Mouse (Mus musculus): ENCODE results near the gene Plxnd1. TPM values are rescaled to one million over a fixed set of nuclear protein-coding genes. Genes with fewer than 3 reads are reported as not detected.

Plxnd1 gene
- total and polyA plus RNA-seq, 3 experiments = 58.8 to 90.6 (median 79.9) TPM

DNA sequence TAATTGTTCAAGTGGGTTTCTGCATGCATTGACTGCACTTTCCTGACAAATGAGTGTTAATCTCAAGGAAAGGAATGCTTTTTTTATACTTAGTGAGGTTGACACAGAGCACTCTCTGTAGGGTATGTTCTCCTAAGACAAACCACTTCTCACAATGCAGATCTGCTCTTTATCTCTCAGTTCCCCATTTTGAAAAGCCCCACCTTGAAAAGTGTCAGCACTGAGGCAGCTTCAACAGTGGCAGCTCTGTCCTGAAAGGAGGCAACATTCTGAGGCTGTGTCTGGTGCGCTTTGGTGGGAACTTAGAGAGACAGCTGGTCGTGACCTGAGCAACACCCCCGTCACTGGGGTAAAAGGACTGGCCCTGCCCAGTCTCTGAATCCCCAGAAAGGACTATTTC, 85.8 kb downstream of the Plxnd1 start:
- no peak for DNase-seq
- TF ChIP-seq EP300 (IDR thresholded peaks at IDR 0.05; ENCODE audit: insufficient read depth, low read depth, low read length) (no peak), POLR2A (IDR thresholded peaks at IDR 0.05; ENCODE audit: insufficient read depth, low read depth, low read length) (no peak), CTCF (IDR thresholded peaks at IDR 0.05) (no peak)
- WGBS = 69% methylated on average over 3 of the region's 3 CpGs
- H3K36me3 ChIP-seq (ENCODE audit: control insufficient read depth, insufficient read depth, low read length) = no peaks in the 10 kb centered on the region; the same call in 1 of the 2 replicates
- H3K4me1 ChIP-seq (ENCODE audit: control insufficient read depth, insufficient read depth, low read length) = peaks cover 41% of the 10 kb centered on the region
- H3K27me3 ChIP-seq (ENCODE audit: control insufficient read depth, insufficient read depth, low read length) = no peaks in the 10 kb centered on the region
- peak overlapping the region; percentile 66 for H3K27ac ChIP-seq
- H3K4me3 ChIP-seq = no peak overlapping the region
- H3K79me2 ChIP-seq (replicated peaks; ENCODE audit: control insufficient read depth, insufficient read depth, low read length) = no peaks in the 10 kb centered on the region
- H3K9ac ChIP-seq (ENCODE audit: low read depth, low read length) = no peak overlapping the region
- intact Hi-C loops (cut with DNase I) = no loop called here

DNA sequence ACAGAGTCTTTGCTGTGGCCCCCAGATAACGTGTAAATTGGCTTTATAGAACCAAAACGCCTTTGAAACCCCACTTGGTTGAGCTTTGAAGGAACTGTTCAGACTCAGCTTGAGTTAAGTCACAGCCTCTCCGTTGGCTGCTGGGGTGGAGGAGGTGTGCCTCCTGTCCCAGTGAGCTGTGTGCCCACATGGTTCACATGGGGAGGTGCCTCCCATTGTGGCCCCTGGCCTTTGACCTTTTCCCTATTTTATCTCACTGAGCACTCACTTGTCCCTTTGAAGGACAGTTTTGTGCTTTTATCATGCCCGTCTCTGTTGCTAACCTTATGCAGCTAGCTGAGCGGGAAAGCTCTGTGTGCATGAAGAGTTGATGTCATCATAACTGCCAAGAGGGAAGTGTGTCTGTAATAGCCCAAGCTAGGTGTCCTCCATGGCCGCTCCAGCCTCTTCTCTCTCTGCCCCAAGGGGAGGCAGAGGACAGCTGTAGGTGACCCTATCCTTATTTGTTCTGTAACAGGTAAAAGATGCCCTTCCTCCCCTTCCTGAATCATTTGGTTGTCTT, 86.3 kb downstream of the Plxnd1 start:
- H3K4me3 ChIP-seq = no peak overlapping the region
- no peak for DNase-seq
- peak overlapping the region; percentile 66 for H3K27ac ChIP-seq
- H3K9ac ChIP-seq (ENCODE audit: low read depth, low read length) = no peak overlapping the region
- H3K79me2 ChIP-seq (replicated peaks; ENCODE audit: control insufficient read depth, insufficient read depth, low read length) = no peaks in the 10 kb centered on the region
- no peaks in the 10 kb centered on the region for H3K27me3 ChIP-seq (ENCODE audit: control insufficient read depth, insufficient read depth, low read length)
- TF ChIP-seq CTCF (IDR thresholded peaks at IDR 0.05) (no peak), EP300 (IDR thresholded peaks at IDR 0.05; ENCODE audit: insufficient read depth, low read depth, low read length) (no peak)
- intact Hi-C loops (cut with DNase I) = no loop called here
- peaks cover 46% of the 10 kb centered on the region for H3K4me1 ChIP-seq (ENCODE audit: control insufficient read depth, insufficient read depth, low read length)
- H3K36me3 ChIP-seq (ENCODE audit: control insufficient read depth, insufficient read depth, low read length) = no peaks in the 10 kb centered on the region; the same call in 1 of the 2 replicates
- 62% methylated on average over 6 of the region's 6 CpGs for WGBS

DNA sequence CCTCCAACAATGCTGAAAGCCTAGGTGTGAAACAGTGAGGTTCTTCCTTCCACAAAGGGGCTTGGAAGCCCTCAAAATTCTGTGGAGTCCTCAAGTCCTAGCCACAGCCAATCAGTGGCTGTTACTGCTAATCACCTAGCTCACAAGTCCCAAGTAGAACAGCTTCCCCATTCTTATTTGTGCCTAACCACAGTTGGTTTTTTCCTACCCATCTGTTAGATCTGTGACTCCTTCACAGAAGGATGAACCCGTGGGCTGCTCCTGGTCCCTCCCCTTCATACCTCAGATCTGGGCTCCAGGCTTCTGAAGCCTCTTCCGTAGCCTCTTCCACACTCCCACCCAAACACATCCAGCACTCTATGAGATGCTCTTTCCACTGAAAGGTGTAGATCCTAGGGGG, 87.9 kb downstream of the Plxnd1 start:
- peak overlapping the region; percentile 85 for H3K27ac ChIP-seq
- H3K79me2 ChIP-seq (replicated peaks; ENCODE audit: control insufficient read depth, insufficient read depth, low read length) = no peaks in the 10 kb centered on the region
- no peaks in the 10 kb centered on the region; the same call in 1 of the 2 replicates for H3K36me3 ChIP-seq (ENCODE audit: control insufficient read depth, insufficient read depth, low read length)
- TF ChIP-seq POLR2A (IDR thresholded peaks at IDR 0.05; ENCODE audit: insufficient read depth, low read depth, low read length) (no peak), CTCF (IDR thresholded peaks at IDR 0.05) (no peak), EP300 (IDR thresholded peaks at IDR 0.05; ENCODE audit: insufficient read depth, low read depth, low read length) (no peak)
- no peaks in the 10 kb centered on the region for H3K27me3 ChIP-seq (ENCODE audit: control insufficient read depth, insufficient read depth, low read length)
- intact Hi-C loops (cut with DNase I) = no loop called here
- peaks cover 50% of the 10 kb centered on the region for H3K4me1 ChIP-seq (ENCODE audit: control insufficient read depth, insufficient read depth, low read length)
- H3K4me3 ChIP-seq = no peak overlapping the region
- DNase-seq = no peak
- H3K9ac ChIP-seq (ENCODE audit: low read depth, low read length) = no peak overlapping the region
- WGBS = 43% methylated on average over 2 of the region's 2 CpGs

DNA sequence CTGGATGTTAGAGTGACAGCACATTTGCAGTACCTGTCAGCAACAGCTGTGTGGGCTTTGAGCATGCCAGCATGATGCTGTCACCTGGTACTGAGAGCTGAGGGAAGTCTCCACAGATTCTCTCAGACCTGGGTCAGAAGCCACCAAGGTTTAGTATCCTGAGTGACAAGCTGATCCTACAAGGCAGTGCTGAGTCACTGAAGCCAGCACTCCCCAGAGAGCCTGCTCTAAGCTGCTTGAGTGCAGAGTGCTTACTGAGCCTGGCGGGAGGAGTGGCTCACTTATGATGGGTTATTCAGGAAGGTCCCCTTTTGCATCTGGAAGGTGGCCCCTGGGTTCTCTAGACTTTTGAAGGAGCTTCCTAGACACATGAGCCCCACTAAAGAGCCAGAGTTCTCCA, 88.3 kb downstream of the Plxnd1 start:
- no peak for DNase-seq
- Histone ChIP-seq H3K79me2 (replicated peaks; ENCODE audit: control insufficient read depth, insufficient read depth, low read length) (no peaks in the 10 kb centered on the region), H3K36me3 (ENCODE audit: control insufficient read depth, insufficient read depth, low read length) (no peaks in the 10 kb centered on the region; the same call in 1 of the 2 replicates), H3K4me1 (ENCODE audit: control insufficient read depth, insufficient read depth, low read length) (peaks cover 50% of the 10 kb centered on the region), H3K27me3 (ENCODE audit: control insufficient read depth, insufficient read depth, low read length) (no peaks in the 10 kb centered on the region), H3K4me3 (no peak overlapping the region), H3K27ac (peak overlapping the region; percentile 85), H3K9ac (ENCODE audit: low read depth, low read length) (no peak overlapping the region)
- TF ChIP-seq POLR2A (IDR thresholded peaks at IDR 0.05; ENCODE audit: insufficient read depth, low read depth, low read length) (no peak), EP300 (IDR thresholded peaks at IDR 0.05; ENCODE audit: insufficient read depth, low read depth, low read length) (no peak)
- WGBS = 55% methylated on average over 1 of the region's 1 CpGs
- intact Hi-C loops (cut with DNase I) = no loop called here

DNA sequence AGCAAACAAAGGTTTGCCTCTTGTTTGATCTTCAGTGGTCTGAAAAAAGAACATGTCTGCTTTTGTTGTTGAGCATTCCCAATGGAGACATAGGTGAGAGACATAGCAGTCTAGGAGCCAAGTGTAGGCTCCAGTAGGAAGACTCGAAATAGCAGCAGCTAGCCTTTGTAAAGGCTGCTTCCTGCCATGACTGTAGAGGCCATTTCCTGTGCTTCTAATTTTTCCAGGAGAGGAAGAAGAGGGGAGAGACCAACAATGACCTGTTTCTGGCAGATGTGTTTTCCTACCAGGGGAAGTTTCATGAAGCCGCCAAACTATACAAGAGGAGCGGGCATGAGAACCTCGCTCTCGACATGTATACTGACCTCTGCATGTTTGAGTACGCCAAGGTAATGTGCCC, 89.2 kb downstream of the Plxnd1 start:
- no peak for TF ChIP-seq CTCF (IDR thresholded peaks at IDR 0.05)
- peak; percentile 13; the same call in 1 of the 2 replicates for TF ChIP-seq POLR2A (IDR thresholded peaks at IDR 0.05; ENCODE audit: insufficient read depth, low read depth, low read length)
- peak; percentile 77; the same call in 1 of the 2 replicates for TF ChIP-seq EP300 (IDR thresholded peaks at IDR 0.05; ENCODE audit: insufficient read depth, low read depth, low read length)
- no peaks in the 10 kb centered on the region for H3K27me3 ChIP-seq (ENCODE audit: control insufficient read depth, insufficient read depth, low read length)
- intact Hi-C loops (cut with DNase I) = no loop called here
- 59% methylated on average over 6 of the region's 6 CpGs for WGBS
- no peaks in the 10 kb centered on the region; the same call in none of the 2 replicates for H3K36me3 ChIP-seq (ENCODE audit: control insufficient read depth, insufficient read depth, low read length)
- peak in 1 of 2 experiments; percentile 60 for DNase-seq
- no peaks in the 10 kb centered on the region for H3K79me2 ChIP-seq (replicated peaks; ENCODE audit: control insufficient read depth, insufficient read depth, low read length)
- H3K4me1 ChIP-seq (ENCODE audit: control insufficient read depth, insufficient read depth, low read length) = peaks cover 49% of the 10 kb centered on the region
- no peak overlapping the region for H3K9ac ChIP-seq (ENCODE audit: low read depth, low read length)
- peak overlapping the region; percentile 85 for H3K27ac ChIP-seq
- H3K4me3 ChIP-seq = no peak overlapping the region

Other genes starting within 250 kb of the Plxnd1 start
- 1 to 10 TPM in 1 of 2 experiments, not detected in 1; 2.4 TPM for gene Tmem40, start 232.6 kb downstream of the Plxnd1 start, total RNA-seq (2021)
- 0.47 and 0.92 TPM in 2 replicates for gene Tmem40, start 232.6 kb downstream of the Plxnd1 start, polyA plus RNA-seq (2012; rRNA removed)
- gene Cand2, start 220.5 kb downstream of the Plxnd1 start, total RNA-seq (2021) = 10 to 100 TPM; 69.3 to 77.2 TPM
- gene Cand2, start 220.5 kb downstream of the Plxnd1 start, polyA plus RNA-seq (2012; rRNA removed) = 59.0 and 68.4 TPM in 2 replicates
- gene Rpl32, start 186.3 kb downstream of the Plxnd1 start, total RNA-seq (2021) = 100 to 1,000 TPM; 579 to 679 TPM
- 328 and 413 TPM in 2 replicates for gene Rpl32, start 186.3 kb downstream of the Plxnd1 start, polyA plus RNA-seq (2012; rRNA removed)
- under 1 TPM; 0.16 to 0.26 TPM for gene Efcab12, start 156.6 kb downstream of the Plxnd1 start, total RNA-seq (2021)
- 0.06 and 0.14 TPM in 2 replicates for gene Efcab12, start 156.6 kb downstream of the Plxnd1 start, polyA plus RNA-seq (2012; rRNA removed)
- 1 to 10 TPM in 1 of 2 experiments, under 1 TPM in 1; 0.93 to 1.5 TPM for gene Mbd4, start 141.6 kb downstream of the Plxnd1 start, total RNA-seq (2021)
- gene Mbd4, start 141.6 kb downstream of the Plxnd1 start, polyA plus RNA-seq (2012; rRNA removed) = 1.2 and 1.5 TPM in 2 replicates
- 1 to 10 TPM; 6.6 to 7.3 TPM for gene Ift122, start 141.5 kb downstream of the Plxnd1 start, total RNA-seq (2021)
- gene Ift122, start 141.5 kb downstream of the Plxnd1 start, polyA plus RNA-seq (2012; rRNA removed) = 12.8 and 15.2 TPM in 2 replicates
- under 1 TPM in 1 of 2 experiments, not detected in 1; 0.23 TPM for gene Rho, start 63.3 kb downstream of the Plxnd1 start, total RNA-seq (2021)
- 0.44 and 1.3 TPM in 2 replicates for gene Rho, start 63.3 kb downstream of the Plxnd1 start, polyA plus RNA-seq (2012; rRNA removed)
- not detected for gene H1foo, start 50.1 kb downstream of the Plxnd1 start, total RNA-seq (2021)
- not detected in 2 replicates for gene H1foo, start 50.1 kb downstream of the Plxnd1 start, polyA plus RNA-seq (2012; rRNA removed)
- gene Tmcc1, start 198.5 kb upstream of the Plxnd1 start, total RNA-seq (2021) = 10 to 100 TPM; 32.1 to 33.8 TPM
- gene Tmcc1, start 198.5 kb upstream of the Plxnd1 start, polyA plus RNA-seq (2012; rRNA removed) = 16.7 and 28.9 TPM in 2 replicates
- gene Washc2, start 213.0 kb upstream of the Plxnd1 start, total RNA-seq (2021) = 10 to 100 TPM; 18.1 to 24.5 TPM
- gene Washc2, start 213.0 kb upstream of the Plxnd1 start, polyA plus RNA-seq (2012; rRNA removed) = 17.7 and 25.4 TPM in 2 replicates

Data from heart, adult 2 months (tissue).